Mouse (Mus musculus): ENCODE measurements around the gene Hilpda.

DNA sequence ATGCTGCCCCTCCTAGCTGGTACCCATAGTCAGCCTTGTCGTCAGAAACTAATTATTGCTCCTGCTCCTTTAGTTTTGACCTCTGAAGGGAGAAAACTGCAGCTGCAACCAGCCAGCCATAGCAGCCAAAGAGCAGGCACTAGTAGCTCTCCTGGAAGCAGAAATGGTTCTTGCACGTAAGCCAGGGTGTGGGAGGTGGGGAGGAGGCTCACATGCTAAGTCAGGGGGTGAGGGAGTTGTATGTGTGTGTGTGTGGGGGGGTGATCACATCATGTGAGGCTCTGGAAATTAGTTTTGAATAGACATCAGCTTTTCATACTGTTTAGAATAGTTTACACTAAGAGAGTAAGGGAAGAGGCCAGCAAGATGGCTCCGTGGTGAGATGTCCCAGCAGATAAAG, 45.7 kb downstream of the Hilpda start:
- TF ChIP-seq ZC3H11A (IDR thresholded peaks at IDR 0.05; ENCODE audit: borderline replicate concordance, low read depth, low read length) (no peak), ZNF384 (IDR thresholded peaks at IDR 0.05; ENCODE audit: low read depth, low read length) (no peak), CHD2 (IDR thresholded peaks at IDR 0.05; ENCODE audit: low read depth, low read length) (no peak), HCFC1 (IDR thresholded peaks at IDR 0.05; ENCODE audit: borderline replicate concordance, insufficient read depth, low read length) (no peak)
